Mouse (Mus musculus) T-cell, adult 66 days (primary cell): ENCODE data around the gene Mpc2. TPM values are rescaled to one million over a fixed set of nuclear protein-coding genes. Genes with fewer than 3 reads are reported as not detected.

Experiments used
- total RNA-seq, 2 experiments: library from RNA; stranded (reverse); gene quantifications; 3 replicates in 1 of 2; 4 replicates in 1 of 2; pipeline ENCODE4 v1.2.4; 2023

The Mpc2 gene
- total RNA-seq = 10 to 100 TPM; 34.5 to 40.6 TPM

GRCm38 (mm10) chr1:165460360-165460800 lies at the start of gene Mpc2, which contains the start of gene Dcaf6:
Gene Mpc2 (plus strand): TSS chr1:165460637.
Gene Dcaf6 (minus strand): TSS chr1:165460475.

DNA sequence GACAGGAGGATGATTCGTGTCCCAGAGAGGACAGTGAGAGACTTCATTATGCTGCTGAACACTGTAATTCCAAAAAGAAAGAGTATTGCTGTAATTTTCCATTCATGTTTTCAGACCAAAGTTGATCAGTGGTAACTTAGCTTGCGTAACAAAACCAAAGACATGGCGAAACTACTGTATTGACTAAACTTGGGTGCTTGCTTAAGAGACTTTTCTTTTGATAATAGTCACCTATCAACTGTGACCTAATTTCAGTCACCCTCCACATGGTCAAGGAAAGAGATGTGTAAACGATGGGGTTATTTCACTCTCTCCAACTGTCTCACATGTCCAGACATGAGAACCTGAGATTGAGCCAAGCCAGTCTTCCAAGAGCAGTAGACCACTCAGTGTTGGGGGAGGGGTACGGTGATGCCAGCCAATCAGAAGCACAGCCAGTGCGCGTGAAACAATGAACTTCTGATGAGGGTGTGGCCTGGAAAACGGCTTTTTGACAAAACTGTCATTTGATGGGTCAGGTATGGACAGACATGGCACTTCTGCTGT lies 24.3 kb downstream of the Mpc2 start, which contains the start of gene Adcy10:
Gene Adcy10 (plus strand): TSS at position 496 of the 546 bp plus-strand sequence.

Other genes starting within 250 kb of the Mpc2 start
- 100 to 1,000 TPM; 108 to 144 TPM for gene Tiprl, start 223.6 kb upstream of the Mpc2 start, total RNA-seq
- gene Gpr161, start 164.8 kb upstream of the Mpc2 start, total RNA-seq = under 1 TPM; 0.09 to 0.12 TPM
- gene Dcaf6, start 162 bp upstream of the Mpc2 start, total RNA-seq = 10 to 100 TPM; 37.7 to 40.8 TPM
- under 1 TPM; 0.98 to 0.99 TPM for gene Adcy10, start 24.5 kb downstream of the Mpc2 start, total RNA-seq
- 1 to 10 TPM in 1 of 2 experiments, under 1 TPM in 1; 0.95 to 2.6 TPM for gene Mpzl1, start 173.9 kb downstream of the Mpc2 start, total RNA-seq
- gene Rcsd1, start 249.1 kb downstream of the Mpc2 start, total RNA-seq = 100 to 1,000 TPM; 183 to 191 TPM